In the genomic region with DNA sequence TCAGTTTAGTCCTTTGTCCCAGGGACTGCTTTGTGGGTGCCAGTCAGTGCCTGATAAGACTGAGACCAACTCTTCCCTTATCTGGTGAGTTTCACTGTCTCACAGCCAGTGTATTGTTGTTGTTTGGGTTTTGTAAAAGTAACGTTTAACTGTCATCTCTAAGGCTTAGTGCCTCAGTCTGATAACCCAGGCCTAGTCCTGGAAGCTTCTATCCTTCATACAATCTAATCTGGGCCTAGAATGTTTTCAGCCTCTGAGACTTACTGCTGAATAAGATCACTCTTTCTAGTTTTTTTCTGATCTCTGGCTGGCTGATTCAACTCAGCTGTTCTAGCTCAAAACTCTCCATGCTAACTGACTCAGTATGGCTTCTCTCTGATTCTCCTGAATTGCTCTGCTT, we compare ENCODE assay signal across 25 mouse cellular contexts. TPM values are rescaled to one million over a fixed set of nuclear protein-coding genes. Genes with fewer than 3 reads are reported as not detected.
DNase-seq lines count a peak whose midpoint lies in the region; ATAC-seq and TF ChIP-seq lines count a peak whose summit lies in the region.
"Had no signal": no experiment of that assay in that cellular context is flagged by ENCODE, and none has a peak within 500 bp of the region (broad histone marks: within the 10 kb centered on the region; RNA-seq: fewer than 3 reads in every experiment).

No protein-coding gene starts in this region.

- no peak for TF ChIP-seq POLR2A in MEL (IDR thresholded peaks at IDR 0.05; ENCODE audit: control insufficient read depth in 1 of 2, insufficient read depth in 1 of 2, low read depth in 1 of 2, low read length in 2 of 2, poor library complexity in 1 of 2)

- peak; percentile 88 for DNase-seq in MEL (ENCODE audit: low read depth, low spot score)
- peak; percentile 38 for DNase-seq in c-Kit-positive CD71-positive TER-119-negative erythroid progenitor cells, embryonic 14.5 days (ENCODE audit: low read depth)
- no peak for DNase-seq in adipocyte (ENCODE audit: low spot score)
- DNase-seq in retina, postnatal 1 day: no peak
- DNase-seq: adrenal gland, adult 2 months; adrenal gland, postnatal 36 days; cerebellum, adult 11 months; cerebellum, adult 8-10 months; cerebellum, postnatal 14 days; gastrocnemius, postnatal 14 days; heart, postnatal 36 days had no signal

- peak overlapping the region; percentile 44 for H3K9ac ChIP-seq in MEL (ENCODE audit: control insufficient read depth, low read depth, low read length, poor library complexity, severe bottlenecking)
- H3K9ac ChIP-seq in liver, embryonic 15.5 days: no peak overlapping the region
- H3K9ac ChIP-seq in midbrain, embryonic 13.5 days (replicated peaks): no peak overlapping the region
- H3K9ac ChIP-seq: embryonic facial prominence, embryonic 12.5 days; forebrain, embryonic 15.5 days; heart, embryonic 13.5 days; hindbrain, embryonic 15.5 days had no signal

- TF ChIP-seq RAD21 in MEL (IDR thresholded peaks at IDR 0.05; ENCODE audit: low read depth, low read length): no peak

- H3K27me3 ChIP-seq in MEL (ENCODE audit: control insufficient read depth in 1 of 2, insufficient read depth in 2 of 2, low read length in 2 of 2): no peaks in the 10 kb centered on the region
- no peaks in the 10 kb centered on the region for H3K27me3 ChIP-seq in liver, embryonic 15.5 days
- no peaks in the 10 kb centered on the region for H3K27me3 ChIP-seq in midbrain, embryonic 13.5 days
- H3K27me3 ChIP-seq: embryonic facial prominence, embryonic 12.5 days; forebrain, embryonic 15.5 days; heart, embryonic 13.5 days; hindbrain, embryonic 15.5 days; Patski had no signal

- no peaks in the 10 kb centered on the region for H3K9me3 ChIP-seq in MEL (replicated peaks; ENCODE audit: insufficient read depth, low read length)
- H3K9me3 ChIP-seq in liver, embryonic 15.5 days (replicated peaks): no peaks in the 10 kb centered on the region
- H3K9me3 ChIP-seq in midbrain, embryonic 13.5 days: no peaks in the 10 kb centered on the region
- H3K9me3 ChIP-seq: embryonic facial prominence, embryonic 12.5 days; forebrain, embryonic 15.5 days; heart, embryonic 13.5 days; hindbrain, embryonic 15.5 days had no signal

- peaks cover 9 to 25% of the 10 kb centered on the region in 2 experiments; a peak in 3 of 4 replicates for H3K4me1 ChIP-seq in MEL (ENCODE audit: control insufficient read depth in 1 of 2, insufficient read depth in 2 of 2, low read length in 2 of 2)
- peaks cover 34% of the 10 kb centered on the region for H3K4me1 ChIP-seq in liver, embryonic 15.5 days (replicated peaks)
- peaks cover 19% of the 10 kb centered on the region for H3K4me1 ChIP-seq in midbrain, embryonic 13.5 days (replicated peaks)

- peak; percentile 98 to 99 for TF ChIP-seq EP300 in MEL (IDR thresholded peaks at IDR 0.05; ENCODE audit: low read depth in 1 of 2, low read length in 2 of 2)

- no peak for TF ChIP-seq CTCF in MEL (IDR thresholded peaks at IDR 0.05 in 2 of 3, conservative IDR thresholded peaks at IDR 0.05 in 1 of 3; ENCODE audit: control insufficient read depth in 1 of 3, insufficient read depth in 1 of 3, low read depth in 2 of 3, low read length in 3 of 3, poor library complexity in 1 of 3, severe bottlenecking in 1 of 3)

- peak overlapping the region; percentile 98 for H3K27ac ChIP-seq in MEL (ENCODE audit: control insufficient read depth, low read depth, low read length)
- peak overlapping the region; percentile 60 for H3K27ac ChIP-seq in liver, embryonic 15.5 days (replicated peaks)
- no peak overlapping the region for H3K27ac ChIP-seq in midbrain, embryonic 13.5 days
- H3K27ac ChIP-seq: embryonic facial prominence, embryonic 12.5 days; forebrain, embryonic 15.5 days; heart, embryonic 13.5 days; hindbrain, embryonic 15.5 days had no signal

- 12% methylated on average over 1 of the region's 1 CpGs for WGBS in liver, embryonic 15.5 days (ENCODE audit: insufficient replicate concordance)
- WGBS in midbrain, embryonic 13.5 days: 63% methylated on average over 1 of the region's 1 CpGs

- no peak overlapping the region for H3K4me2 ChIP-seq in liver, embryonic 15.5 days
- H3K4me2 ChIP-seq in midbrain, embryonic 13.5 days (replicated peaks): no peak overlapping the region
- H3K4me2 ChIP-seq: embryonic facial prominence, embryonic 12.5 days; forebrain, embryonic 15.5 days; heart, embryonic 13.5 days; hindbrain, embryonic 15.5 days had no signal

- H3K79me2 ChIP-seq in MEL (ENCODE audit: control insufficient read depth, insufficient read depth, low read length, poor library complexity): peaks cover 24% of the 10 kb centered on the region

- no peak overlapping the region for H3K4me3 ChIP-seq in MEL (ENCODE audit: control insufficient read depth in 1 of 2, insufficient read depth in 1 of 2, low read depth in 2 of 2, low read length in 2 of 2)
- no peak overlapping the region for H3K4me3 ChIP-seq in liver, embryonic 15.5 days (replicated peaks)
- H3K4me3 ChIP-seq in midbrain, embryonic 13.5 days (replicated peaks): no peak overlapping the region
- H3K4me3 ChIP-seq: embryonic facial prominence, embryonic 12.5 days; forebrain, embryonic 15.5 days; heart, embryonic 13.5 days; hindbrain, embryonic 15.5 days had no signal

- H3K36me3 ChIP-seq in MEL (ENCODE audit: control insufficient read depth in 1 of 2, insufficient read depth in 2 of 2, low read length in 2 of 2): peaks cover 0 to 34% of the 10 kb centered on the region in 2 experiments; a peak in 2 of 4 replicates
- H3K36me3 ChIP-seq in liver, embryonic 15.5 days (replicated peaks): no peaks in the 10 kb centered on the region
- H3K36me3 ChIP-seq in midbrain, embryonic 13.5 days: no peaks in the 10 kb centered on the region
- H3K36me3 ChIP-seq: embryonic facial prominence, embryonic 12.5 days; forebrain, embryonic 15.5 days; hindbrain, embryonic 15.5 days had no signal

- peak; percentile 19; the same call in 1 of the 2 replicates for ATAC-seq in liver, embryonic 15.5 days (ENCODE audit: insufficient read depth)
- ATAC-seq in megakaryocyte-erythroid progenitor cell, adult 5-6 weeks (replicated peaks; ENCODE audit: low FRiP score, low TSS enrichment, poor library complexity, severe bottlenecking): peak; percentile 77
- no peak for ATAC-seq in midbrain, embryonic 13.5 days
- ATAC-seq: activated CD4-positive, CD25-positive, alpha-beta regulatory T cell, adult 4 months; forebrain, embryonic 15.5 days; Patski had no signal

TF ChIP-seq in MEL, 35 proteins besides CTCF, POLR2A, EP300 and RAD21 (continues in another document):
- TF ChIP-seq ZMIZ1 (IDR thresholded peaks at IDR 0.05; ENCODE audit: low read depth, low read length) (no peak), ETS1 (IDR thresholded peaks at IDR 0.05; ENCODE audit: low read depth, low read length) (peak; percentile 96), NRF1 (IDR thresholded peaks at IDR 0.05; ENCODE audit: insufficient read depth, low read depth, low read length, poor library complexity, severe bottlenecking) (no peak), MAZ (IDR thresholded peaks at IDR 0.05; ENCODE audit: low read depth, low read length) (no peak), TAL1 (IDR thresholded peaks at IDR 0.05; ENCODE audit: low read length) (peak; percentile 70), MEF2A (IDR thresholded peaks at IDR 0.05; ENCODE audit: extremely low read depth, insufficient replicate concordance, low read depth, low read length, poor library complexity, severe bottlenecking) (no peak), USF2 (IDR thresholded peaks at IDR 0.05; ENCODE audit: borderline replicate concordance in 1 of 2, insufficient read depth in 1 of 2, low read depth in 1 of 2, low read length in 2 of 2) (no peak), ZNF384 (IDR thresholded peaks at IDR 0.05; ENCODE audit: low read depth, low read length) (peak; percentile 85), MAFK (IDR thresholded peaks at IDR 0.05; ENCODE audit: borderline replicate concordance, low read depth, low read length) (no peak), ZC3H11A (IDR thresholded peaks at IDR 0.05; ENCODE audit: low read depth, low read length) (no peak), NELFE (IDR thresholded peaks at IDR 0.05; ENCODE audit: low read depth, low read length) (no peak; the same call in 1 of the 2 replicates), BHLHE40 (IDR thresholded peaks at IDR 0.05; ENCODE audit: borderline replicate concordance, low read depth, low read length) (peak; percentile 61; the same call in 1 of the 2 replicates), ELF1 (IDR thresholded peaks at IDR 0.05; ENCODE audit: low read depth, low read length) (peak; percentile 8; the same call in 1 of the 2 replicates), TBP (IDR thresholded peaks at IDR 0.05; ENCODE audit: low read depth, low read length) (no peak), SMC3 (IDR thresholded peaks at IDR 0.05; ENCODE audit: low read depth, low read length) (no peak)

RNA-seq across cellular contexts. Expression of a gene that starts 2.4 kb away (rescaled TPM):
- total RNA-seq in MEL (2012; rRNA removed): 160 and 170 TPM in 2 replicates
- polyA plus RNA-seq in MEL (2012; ENCODE audit: insufficient read depth in 1 of 2, insufficient read length in 2 of 2, low read depth in 1 of 2, low replicate concordance in 2 of 2, missing spikeins in 1 of 2): 100 to 1,000 TPM; 205 to 282 TPM
- 63.9 and 71.4 TPM in 2 replicates for polyA plus RNA-seq in liver, embryonic 15.5 days (2015; fragmentation: Nextera tagmentation; extraction: Ambion mirVana)
- 135 and 146 TPM in 2 replicates for total RNA-seq in megakaryocyte-erythroid progenitor cell, adult 5-6 weeks (2014; fragmentation: Nextera tagmentation)
- total RNA-seq in megakaryocyte-erythroid progenitor cell, adult 5-6 weeks (2017): 105 and 155 TPM in 2 replicates
- polyA plus RNA-seq in midbrain, embryonic 13.5 days (2015; fragmentation: Nextera tagmentation; extraction: Ambion mirVana): 109 and 114 TPM in 2 replicates

RNA-seq across cellular contexts. Expression of a gene that starts 23.7 kb away (rescaled TPM):
- total RNA-seq in MEL (2012; rRNA removed): 5.0 and 7.3 TPM in 2 replicates
- polyA plus RNA-seq in MEL (2012; ENCODE audit: insufficient read depth in 1 of 2, insufficient read length in 2 of 2, low read depth in 1 of 2, low replicate concordance in 2 of 2, missing spikeins in 1 of 2): 1 to 10 TPM in 1 of 2 experiments, not detected in 1; 9.0 TPM
- 1.5 and 1.6 TPM in 2 replicates for polyA plus RNA-seq in liver, embryonic 15.5 days (2015; fragmentation: Nextera tagmentation; extraction: Ambion mirVana)
- not detected in 2 replicates for total RNA-seq in megakaryocyte-erythroid progenitor cell, adult 5-6 weeks (2014; fragmentation: Nextera tagmentation)
- not detected in 2 replicates for total RNA-seq in megakaryocyte-erythroid progenitor cell, adult 5-6 weeks (2017)
- 27.8 and 28.5 TPM in 2 replicates for polyA plus RNA-seq in midbrain, embryonic 13.5 days (2015; fragmentation: Nextera tagmentation; extraction: Ambion mirVana)
- total RNA-seq: common myeloid progenitor, adult 5-6 weeks had no signal

RNA-seq across cellular contexts. Expression of a gene that starts 44.9 kb away (rescaled TPM):
- total RNA-seq in MEL (2012; rRNA removed): 0.04 TPM in 1 of 2 replicates, not detected in the other
- polyA plus RNA-seq in MEL (2012; ENCODE audit: insufficient read depth in 1 of 2, insufficient read length in 2 of 2, low read depth in 1 of 2, low replicate concordance in 2 of 2, missing spikeins in 1 of 2): not detected
- polyA plus RNA-seq in liver, embryonic 15.5 days (2015; fragmentation: Nextera tagmentation; extraction: Ambion mirVana): not detected in 2 replicates
- total RNA-seq in megakaryocyte-erythroid progenitor cell, adult 5-6 weeks (2014; fragmentation: Nextera tagmentation): not detected in 2 replicates
- not detected in 2 replicates for total RNA-seq in megakaryocyte-erythroid progenitor cell, adult 5-6 weeks (2017)
- polyA plus RNA-seq in midbrain, embryonic 13.5 days (2015; fragmentation: Nextera tagmentation; extraction: Ambion mirVana): not detected in 2 replicates
- total RNA-seq: adrenal gland, adult 2 months; adrenal gland, postnatal 36 days; common myeloid progenitor, adult 5-6 weeks; gastrocnemius, postnatal 14 days; heart, adult 8-10 months; heart, postnatal 36 days had no signal
- polyA plus RNA-seq: activated CD4-positive, CD25-positive, alpha-beta regulatory T cell, adult 4 months; adrenal gland, adult 2 months; forebrain, embryonic 11.5 days; gonadal fat pad, adult 2 months; heart, embryonic 13.5 days; heart, postnatal 0 days; hindbrain, embryonic 15.5 days had no signal

Comparison
In these comparisons a context has a peak if more than half of its experiments do, and no peak if none do; other contexts are left out.
1. DNase-seq: peak in MEL (single experiment) and c-Kit-positive CD71-positive TER-119-negative erythroid progenitor cells, embryonic 14.5 days (single experiment); none in adipocyte (single experiment) and retina, postnatal 1 day (single experiment).